Mouse (Mus musculus) heart, postnatal 0 days (tissue): ENCODE data around the gene Hoxb2. TPM values are rescaled to one million over a fixed set of nuclear protein-coding genes. Genes with fewer than 3 reads are reported as not detected.

Experiments
- ATAC-seq: fragments of 200-750 bp; cut with Nextera tagmentation; 2 replicates; pipeline ENCODE4 v1.8.0; 2017; ENCODE audit warnings: low read depth, moderate number of reproducible peaks, moderate library complexity; ENCODE audit not compliant: insufficient read depth
- DNase-seq: peaks from one replicate; pipeline ENCODE4 v3.0.0-alpha.2; 2016; ENCODE audit warnings: low spot score
- H3K27ac ChIP-seq: fragments of 300-500 bp; sonication (generic); 2 replicates; pipeline ENCODE4 v1.5.1; 2014; ENCODE audit warnings: low read depth, mild to moderate bottlenecking
- H3K27me3 ChIP-seq: fragments of 300-500 bp; sonication (generic); 2 replicates; pipeline ENCODE4 v1.6.1; 2014; ENCODE audit warnings: low read length, mixed read lengths; ENCODE audit not compliant: control insufficient read depth, insufficient read depth
- H3K36me3 ChIP-seq: fragments of 300-500 bp; sonication (generic); replicated peaks from 2 replicates; pipeline ENCODE4 v1.6.1; 2014; ENCODE audit warnings: low read length, mixed read lengths; ENCODE audit not compliant: control insufficient read depth, insufficient read depth
- H3K4me1 ChIP-seq: fragments of 300-500 bp; sonication (generic); 2 replicates; pipeline ENCODE4 v1.6.1; 2014; ENCODE audit warnings: antibody characterized with exemption; ENCODE audit not compliant: control insufficient read depth, insufficient read depth
- H3K4me2 ChIP-seq: fragments of 300-500 bp; sonication (generic); 2 replicates; pipeline ENCODE4 v1.6.1; 2014; ENCODE audit warnings: low read depth, mild to moderate bottlenecking, low read length, moderate library complexity
- H3K4me3 ChIP-seq: fragments of 300-500 bp; sonication (generic); 2 replicates; pipeline ENCODE4 v1.5.1; 2014; ENCODE audit warnings: low read depth, low read length
- H3K9ac ChIP-seq: fragments of 300-500 bp; sonication (generic); replicated peaks from 2 replicates; pipeline ENCODE4 v1.6.1; 2014; ENCODE audit warnings: low read depth, low read length, mixed read lengths
- H3K9me3 ChIP-seq: fragments of 300-500 bp; sonication (generic); replicated peaks from 2 replicates; pipeline ENCODE4 v1.6.1; 2016; ENCODE audit warnings: low read length; ENCODE audit not compliant: control insufficient read depth
- CTCF ChIP-seq: IDR thresholded peaks from 2 replicates; pipeline ENCODE4 v1.5.1; 2016; ENCODE audit warnings: antibody characterized with exemption, control low read depth, low read depth
- EP300 ChIP-seq: IDR thresholded peaks from 2 replicates; pipeline ENCODE4 v1.6.1; 2016; ENCODE audit warnings: antibody characterized with exemption, low read depth
- WGBS: fragments of 180-500 bp; shearing (Covaris S2); extraction: QIAGEN DNeasy Blood & Tissue Kit; methylation state at CpG from one replicate; pipeline ENCODE4 v1.1.7; 2014; 5-methylcytosine and 5-hydroxymethylcytosine counted together
- polyA plus RNA-seq: library from polyadenylated mRNA; unstranded; fragments of >200 nt; fragmentation: Nextera tagmentation; extraction: Ambion mirVana; gene quantifications from 2 replicates; pipeline ENCODE4 v1.2.1, GENCODE M21; 2015
- total RNA-seq: library from RNA; depleted of rRNA; stranded (reverse); fragments of >200 nt; gene quantifications from 2 replicates; pipeline ENCODE4 v1.2.3, GENCODE M21; 2014; ENCODE audit warnings: low replicate concordance

Gene Hoxb2
- total and polyA plus RNA-seq, 2 experiments from 2014 or later, result 0.97 to 3.2 TPM

DNA sequence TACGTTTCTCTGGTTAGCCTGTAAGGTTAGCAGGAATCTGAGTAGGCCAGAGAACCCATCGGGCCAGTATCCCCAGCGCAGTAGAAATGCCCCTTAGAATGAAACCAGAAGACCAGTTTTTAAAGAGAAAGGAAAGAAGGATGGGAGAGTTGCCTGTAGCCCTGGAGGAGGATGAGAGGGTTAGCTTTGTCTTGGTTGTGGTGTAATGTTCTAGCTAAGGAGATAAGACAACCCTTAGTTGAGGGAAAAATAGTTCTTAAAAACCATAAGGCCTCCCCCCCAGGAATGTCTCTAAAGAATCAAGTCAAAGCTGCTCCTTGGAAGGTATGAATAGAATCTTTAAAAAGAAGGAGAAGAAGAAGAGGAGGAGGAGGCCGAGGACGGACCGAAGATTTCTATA is 27.6 kb upstream of the Hoxb2 start:
- Histone ChIP-seq H3K4me3 (no peak overlapping the region), H3K4me2 (no peak overlapping the region), H3K4me1 (no peaks in the 10 kb centered on the region), H3K9ac (no peak overlapping the region), H3K27ac (no peak overlapping the region), H3K9me3 (no peaks in the 10 kb centered on the region), H3K27me3 (peaks cover 100% of the 10 kb centered on the region), H3K36me3 (no peaks in the 10 kb centered on the region)
- no peak for TF ChIP-seq EP300
- no peak for TF ChIP-seq CTCF
- DNase-seq (no peak), ATAC-seq (no peak)
- 24% methylated on average over 6 of the region's 6 CpGs for WGBS

DNA sequence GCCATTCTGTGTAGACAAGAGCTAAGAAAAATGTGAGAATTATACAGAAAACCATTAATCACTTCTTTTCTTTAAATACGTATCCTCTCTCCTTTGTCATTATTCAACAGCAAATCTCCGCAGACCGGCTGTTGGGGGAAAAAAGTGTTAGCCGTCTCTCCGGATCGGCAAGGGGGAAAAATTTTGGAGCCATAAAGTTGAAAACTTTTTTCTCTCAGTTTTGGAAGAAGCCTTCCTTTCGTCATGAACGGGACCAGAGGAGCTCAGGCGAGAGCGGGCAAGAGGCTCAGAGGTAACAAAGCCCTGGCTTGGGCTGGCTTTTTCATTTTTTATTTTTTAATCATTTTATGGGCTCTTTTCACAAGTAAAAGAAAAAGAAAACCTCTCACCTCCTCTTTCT is 27.2 kb upstream of the Hoxb2 start, which contains the start of gene Hoxb3:
Hoxb3 (plus strand) TSS at position 173 of the 400 bp plus-strand sequence.
- TF ChIP-seq CTCF, result no peak
- no peak for TF ChIP-seq EP300
- Histone ChIP-seq H3K27ac (no peak within 1 kb of the TSS), H3K4me2 (no peak within 1 kb of the TSS), H3K4me3 (no peak within 1 kb of the TSS), H3K36me3 (no peaks in the 10 kb centered on the region), H3K4me1 (no peaks in the 10 kb centered on the region), H3K9me3 (no peaks in the 10 kb centered on the region), H3K9ac (no peak within 1 kb of the TSS), H3K27me3 (peaks cover 100% of the 10 kb centered on the region)
- DNase-seq (no peak), ATAC-seq (no peak)
- WGBS, result 30% methylated on average over 10 of the region's 10 CpGs

DNA sequence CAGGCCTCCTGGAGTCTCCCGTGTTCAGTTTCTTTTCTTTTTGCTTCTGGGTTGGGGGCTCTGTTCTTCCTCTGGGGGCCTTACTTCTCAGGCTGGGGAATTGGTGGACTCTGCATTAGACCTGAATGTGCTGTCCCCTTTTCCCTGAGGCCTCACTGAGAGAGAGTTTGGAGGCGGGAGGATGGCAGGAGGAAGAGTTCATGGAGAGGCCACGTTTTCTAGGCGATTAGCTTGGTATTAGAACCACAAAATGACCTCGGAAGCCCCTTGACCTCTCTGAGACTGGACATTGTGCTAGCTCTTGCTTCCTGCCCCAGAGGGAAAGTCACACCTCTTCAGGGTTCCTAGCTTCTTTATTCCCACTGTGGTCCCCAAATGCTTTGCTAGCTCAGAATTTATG is 26.2 kb upstream of the Hoxb2 start:
- H3K36me3 ChIP-seq, result no peaks in the 10 kb centered on the region
- WGBS, result 15% methylated on average over 5 of the region's 5 CpGs
- TF ChIP-seq EP300 (no peak), CTCF (no peak)
- peaks cover 100% of the 10 kb centered on the region for H3K27me3 ChIP-seq
- H3K9ac ChIP-seq, result no peak overlapping the region
- H3K4me1 ChIP-seq, result no peaks in the 10 kb centered on the region
- no peak overlapping the region for H3K27ac ChIP-seq
- ATAC-seq (no peak), DNase-seq (no peak)
- no peak overlapping the region for H3K4me2 ChIP-seq
- no peak overlapping the region for H3K4me3 ChIP-seq
- no peaks in the 10 kb centered on the region for H3K9me3 ChIP-seq

DNA sequence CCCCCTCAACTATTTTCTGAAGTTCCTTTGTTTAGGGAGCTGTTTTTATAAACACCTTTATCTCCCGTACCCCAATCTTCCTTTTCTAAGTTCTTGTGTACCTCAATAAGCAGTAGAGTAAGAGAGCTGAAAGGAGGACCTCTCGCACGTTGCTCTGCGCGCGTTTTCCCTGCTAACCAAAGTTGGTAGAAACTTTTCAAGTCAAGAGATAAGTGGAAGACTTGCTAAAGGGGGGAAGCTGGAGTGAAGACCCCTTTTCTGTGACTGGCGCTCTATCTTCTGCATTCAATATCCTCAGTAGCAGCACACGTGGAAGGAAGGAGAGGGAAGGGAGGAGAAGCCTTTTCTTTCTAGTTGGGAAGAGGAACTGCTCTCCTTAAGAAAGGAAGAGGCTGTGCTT is 25.4 kb upstream of the Hoxb2 start:
- H3K27ac ChIP-seq, result no peak overlapping the region
- no peak overlapping the region for H3K4me3 ChIP-seq

DNA sequence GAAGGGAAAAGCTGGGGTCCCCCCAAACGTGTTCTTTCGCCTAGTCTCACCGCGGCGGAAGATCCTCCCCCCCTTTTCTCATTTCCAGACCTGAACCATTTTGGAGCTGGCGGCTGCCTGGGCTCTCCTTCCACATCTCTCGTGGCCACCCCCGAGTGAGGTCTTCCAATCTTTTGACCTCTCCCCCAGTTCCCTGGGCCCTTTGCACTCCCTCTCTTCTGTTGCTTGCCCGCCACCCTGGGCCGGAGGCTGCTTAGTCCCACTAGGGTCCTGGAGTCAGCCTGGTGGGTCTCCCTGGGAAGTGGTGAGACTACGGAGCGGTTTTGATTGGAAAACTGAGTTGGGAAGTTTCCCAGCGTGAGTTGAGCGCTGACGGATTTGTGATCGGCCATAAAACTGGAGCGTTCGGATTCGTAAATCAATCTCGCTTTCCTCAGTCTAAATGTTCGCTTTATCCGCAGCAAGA is 24.5 kb upstream of the Hoxb2 start:
- DNase-seq, result no peak

More for the DNA sequence above, 25.4 kb upstream of the Hoxb2 start:
- ATAC-seq (no peak), DNase-seq (no peak)
- Histone ChIP-seq H3K36me3 (no peaks in the 10 kb centered on the region), H3K9ac (no peak overlapping the region), H3K27me3 (peaks cover 100% of the 10 kb centered on the region), H3K4me1 (no peaks in the 10 kb centered on the region), H3K9me3 (no peaks in the 10 kb centered on the region), H3K4me2 (no peak overlapping the region)
- 24% methylated on average over 8 of the region's 8 CpGs for WGBS
- TF ChIP-seq EP300 (no peak), CTCF (no peak)

DNA sequence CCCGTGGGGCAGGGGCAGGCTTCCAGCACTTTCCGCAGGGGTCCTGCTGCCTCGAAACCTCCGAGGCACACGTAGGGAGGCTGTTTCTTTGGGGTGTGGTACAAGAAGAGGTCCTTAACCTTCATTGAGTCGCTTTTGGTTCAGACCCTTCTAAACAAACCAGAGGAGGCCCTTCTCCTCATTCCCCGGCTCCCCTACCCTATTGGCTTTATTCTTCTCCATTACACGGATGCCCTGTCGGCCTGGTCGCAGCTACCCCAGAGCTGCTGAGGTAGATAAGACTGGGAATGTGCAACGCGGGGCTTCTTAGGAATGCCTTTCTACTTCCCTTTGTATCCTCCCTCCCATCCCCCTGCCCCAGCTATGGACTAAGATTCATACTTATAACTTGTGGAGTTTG is 23.6 kb upstream of the Hoxb2 start:
- Histone ChIP-seq H3K27ac (no peak overlapping the region), H3K4me3 (no peak overlapping the region), H3K4me1 (no peaks in the 10 kb centered on the region), H3K9ac (no peak overlapping the region), H3K4me2 (no peak overlapping the region), H3K36me3 (no peaks in the 10 kb centered on the region), H3K27me3 (peaks cover 100% of the 10 kb centered on the region), H3K9me3 (no peaks in the 10 kb centered on the region)
- TF ChIP-seq CTCF (no peak), EP300 (no peak)
- DNase-seq, result no peak
- no peak for ATAC-seq
- 15% methylated on average over 11 of the region's 12 CpGs for WGBS

More for the DNA sequence above, 24.5 kb upstream of the Hoxb2 start:
- H3K27me3 ChIP-seq, result peaks cover 100% of the 10 kb centered on the region
- no peaks in the 10 kb centered on the region for H3K36me3 ChIP-seq
- TF ChIP-seq EP300, result no peak
- TF ChIP-seq CTCF, result no peak
- no peaks in the 10 kb centered on the region for H3K9me3 ChIP-seq
- no peak overlapping the region for H3K9ac ChIP-seq
- H3K27ac ChIP-seq, result no peak overlapping the region
- WGBS, result 15% methylated on average over 22 of the region's 22 CpGs
- ATAC-seq, result no peak
- no peaks in the 10 kb centered on the region for H3K4me1 ChIP-seq
- H3K4me3 ChIP-seq, result no peak overlapping the region
- H3K4me2 ChIP-seq, result no peak overlapping the region
